Mouse (Mus musculus): ENCODE results near the gene Chrna4. TPM values are rescaled to one million over a fixed set of nuclear protein-coding genes. Genes with fewer than 3 reads are reported as not detected.

Chrna4 gene
- total RNA-seq, 2 experiments from 2014 or later: 34.8 to 36.0 TPM

DNA sequence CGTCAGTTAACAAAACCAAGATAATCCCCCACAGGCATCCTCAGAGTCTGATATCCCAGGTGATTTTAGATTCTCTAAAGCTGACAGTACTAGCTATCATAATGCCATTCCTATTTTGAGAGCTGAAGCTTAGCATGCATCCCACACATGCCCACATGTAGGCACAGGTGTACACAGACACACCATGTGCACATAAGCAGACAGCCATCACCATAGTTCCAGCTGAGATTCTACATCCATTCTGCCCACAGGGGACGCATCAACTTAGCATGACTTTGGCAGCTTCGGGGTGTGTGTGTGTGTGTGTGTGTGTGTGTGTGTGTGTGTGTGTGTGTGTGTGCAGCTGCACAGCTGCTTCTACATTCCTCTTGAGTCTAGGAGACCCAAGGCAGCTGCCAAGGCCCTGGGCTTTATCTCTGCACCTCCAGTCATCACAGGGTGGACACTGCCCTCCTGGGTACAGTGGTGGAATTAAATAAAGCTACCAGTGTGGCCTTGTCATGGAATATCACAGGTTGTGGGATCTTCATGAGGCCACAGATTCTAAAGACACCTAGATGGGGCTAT is 54.9 kb downstream of the Chrna4 start:
- intact Hi-C loops (cut with DNase I): no loop called here
- no peak for DNase-seq (ENCODE audit: extremely low spot score in 1 of 2, low spot score in 2 of 2)
- no peak overlapping the region for H3K4me3 ChIP-seq
- TF ChIP-seq CTCF (IDR thresholded peaks at IDR 0.05): no peak
- no peak overlapping the region for H3K27ac ChIP-seq

DNA sequence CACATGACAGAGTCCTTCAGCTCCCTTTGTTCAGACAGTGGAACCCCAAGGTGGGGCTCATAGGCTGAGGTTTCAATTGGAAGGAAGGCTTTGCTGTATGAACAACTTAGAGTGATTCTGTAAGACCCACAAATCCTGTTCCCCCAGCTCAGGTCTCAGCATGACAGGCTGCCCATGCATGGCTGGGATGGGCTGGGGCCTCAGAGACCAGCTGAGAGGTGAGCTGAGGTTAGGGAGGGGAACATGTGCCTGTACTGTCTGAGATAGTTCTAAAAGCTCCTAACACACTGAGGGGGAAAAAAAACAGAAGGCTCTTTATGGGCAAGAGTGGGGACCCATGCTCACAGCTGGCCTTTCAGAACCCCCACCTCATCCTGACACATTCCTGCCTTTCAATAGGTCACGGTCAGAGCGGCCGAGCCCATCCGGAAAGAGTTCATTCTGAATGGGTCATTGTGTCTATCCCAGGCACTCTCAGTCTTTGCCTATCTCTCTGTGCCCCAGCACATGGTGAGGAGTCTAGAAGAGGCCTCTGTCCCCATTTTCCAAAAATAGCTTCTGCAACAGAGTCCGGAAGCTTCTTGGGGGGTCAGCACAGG is 55.8 kb downstream of the Chrna4 start:
- intact Hi-C loops (cut with DNase I): no loop called here
- H3K27ac ChIP-seq: 0 out of 2 replicates have a peak overlapping the region, but pooled peaks have one; percentile 4
- TF ChIP-seq CTCF (IDR thresholded peaks at IDR 0.05): no peak
- no peak overlapping the region for H3K4me3 ChIP-seq
- DNase-seq (ENCODE audit: extremely low spot score in 1 of 2, low spot score in 2 of 2): no peak

DNA sequence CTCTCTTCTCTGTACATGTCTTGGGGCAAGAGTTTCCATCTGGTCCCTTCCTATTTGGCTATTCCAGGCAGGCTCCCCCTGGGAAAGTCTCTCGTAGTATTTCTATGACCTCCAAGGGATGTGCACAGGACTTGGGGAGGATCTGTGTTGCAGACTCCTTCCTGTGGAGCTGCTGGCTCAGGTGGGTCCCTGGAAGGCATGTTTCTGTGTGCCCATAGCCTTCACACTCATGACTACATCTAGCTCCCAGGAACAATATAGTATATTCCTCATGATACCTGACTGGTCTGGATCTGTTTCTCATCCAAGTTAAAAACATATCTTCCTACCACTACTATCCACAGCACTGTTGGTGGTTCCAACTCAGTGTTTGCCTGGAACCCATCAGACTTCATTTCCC is 56.3 kb downstream of the Chrna4 start:
- no peak for TF ChIP-seq CTCF (IDR thresholded peaks at IDR 0.05)
- H3K4me3 ChIP-seq: no peak overlapping the region
- H3K27ac ChIP-seq: 0 out of 2 replicates have a peak overlapping the region, but pooled peaks have one; percentile 4
- intact Hi-C loops (cut with DNase I): no loop called here
- no peak for DNase-seq (ENCODE audit: extremely low spot score in 1 of 2, low spot score in 2 of 2)

DNA sequence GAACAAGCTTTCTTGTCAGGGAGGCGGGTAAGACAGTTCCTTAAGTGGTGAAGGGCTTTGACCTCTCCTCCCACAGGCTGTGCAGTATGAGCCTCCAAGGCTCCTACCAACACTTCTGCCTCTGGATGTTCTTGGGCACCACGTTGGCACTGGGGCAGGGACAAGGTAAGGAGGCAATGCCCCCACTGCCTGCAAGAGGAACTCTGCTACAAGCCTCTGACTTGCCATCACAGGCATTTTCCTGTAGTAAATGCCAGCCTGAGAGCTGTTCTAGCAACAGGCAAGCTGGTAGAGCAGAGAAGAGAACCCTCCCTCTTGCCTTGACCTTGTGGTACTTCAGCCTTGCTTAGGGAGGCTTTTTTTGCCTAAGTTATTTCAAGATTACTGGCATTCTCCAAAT is 56.9 kb downstream of the Chrna4 start, which contains the start of gene Col20a1:
Gene Col20a1 (plus strand): TSS at position 87 of the 400 bp plus-strand sequence.
- no peak for DNase-seq (ENCODE audit: extremely low spot score in 1 of 2, low spot score in 2 of 2)
- intact Hi-C loops (cut with DNase I): no loop called here
- H3K4me3 ChIP-seq: no peak within 1 kb of the TSS
- no peak for TF ChIP-seq CTCF (IDR thresholded peaks at IDR 0.05)
- H3K27ac ChIP-seq: 0 out of 2 replicates have a peak within 1 kb of the TSS, but pooled peaks have one; percentile 4

DNA sequence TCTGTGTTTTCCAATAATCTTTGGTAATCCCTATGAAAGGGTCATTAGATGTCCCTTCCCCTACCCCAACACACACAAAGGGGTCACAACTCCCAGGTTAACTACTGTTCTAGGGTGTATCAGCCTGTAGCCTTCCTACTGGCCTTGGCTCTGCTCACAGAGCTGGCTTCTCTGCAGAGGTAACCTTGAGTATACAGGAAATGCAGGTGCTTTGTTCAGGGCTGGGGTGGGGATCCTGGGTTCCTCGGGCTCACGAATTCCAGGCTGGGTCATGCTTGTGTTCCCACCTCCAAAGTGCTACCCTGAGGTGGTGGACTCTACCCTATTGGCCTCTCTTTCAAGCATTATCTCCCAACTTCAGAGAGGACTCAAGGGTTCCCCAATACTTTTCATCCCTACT is 57.7 kb downstream of the Chrna4 start:
- H3K4me3 ChIP-seq: no peak overlapping the region
- H3K27ac ChIP-seq: no peak overlapping the region
- no peak for DNase-seq (ENCODE audit: extremely low spot score in 1 of 2, low spot score in 2 of 2)
- no peak for TF ChIP-seq CTCF (IDR thresholded peaks at IDR 0.05)
- intact Hi-C loops (cut with DNase I): no loop called here

DNA sequence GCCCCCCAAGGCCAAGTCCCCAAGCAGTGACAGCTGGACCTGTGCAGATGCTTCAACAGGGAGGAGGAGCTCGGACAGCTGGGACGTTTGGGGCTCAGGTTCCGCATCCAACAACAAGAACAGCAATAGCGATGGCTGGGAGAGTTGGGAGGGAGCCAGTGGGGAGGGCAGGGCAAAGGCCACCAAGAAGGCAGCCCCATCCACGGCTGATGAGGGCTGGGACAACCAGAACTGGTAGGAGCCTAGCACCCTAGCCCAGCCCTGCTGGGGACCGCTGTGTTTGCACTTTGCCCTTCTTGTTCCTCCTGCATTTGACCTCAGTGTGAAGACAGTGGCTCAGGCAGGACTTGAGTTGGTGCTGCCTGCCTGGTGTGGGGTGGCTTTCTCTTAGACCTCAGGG is 62.2 kb downstream of the Chrna4 start:
- Histone ChIP-seq H3K27ac (no peak overlapping the region), H3K4me3 (no peak overlapping the region)
- no peak for TF ChIP-seq CTCF (IDR thresholded peaks at IDR 0.05)
- DNase-seq (ENCODE audit: extremely low spot score in 1 of 2, low spot score in 2 of 2): no peak
- intact Hi-C loops (cut with DNase I): no loop called here

Other genes starting within 250 kb of the Chrna4 start
- 10 to 100 TPM; 50.5 to 60.8 TPM for gene Ythdf1, start 122.6 kb downstream of the Chrna4 start, total RNA-seq (2021)
- under 1 TPM in 1 of 2 experiments, not detected in 1; 0.23 TPM for gene Birc7, start 114.5 kb downstream of the Chrna4 start, total RNA-seq (2021)
- gene Nkain4, start 88.8 kb downstream of the Chrna4 start, total RNA-seq (2021): 10 to 100 TPM; 38.9 to 44.7 TPM
- 100 to 1,000 TPM; 135 to 155 TPM for gene Arfgap1, start 76.3 kb downstream of the Chrna4 start, total RNA-seq (2021)
- 1 to 10 TPM; 2.2 to 2.5 TPM for gene Col20a1, start 57.0 kb downstream of the Chrna4 start, total RNA-seq (2021)
- gene Kcnq2, start 91.8 kb upstream of the Chrna4 start, total RNA-seq (2021): 100 to 1,000 TPM; 275 to 280 TPM
- gene Eef1a2, start 113.5 kb upstream of the Chrna4 start, total RNA-seq (2021): 1,000 to 10,000 TPM; 1,380 to 1,388 TPM
- gene Ppdpf, start 143.7 kb upstream of the Chrna4 start, total RNA-seq (2021): 10 to 100 TPM; 72.8 to 77.8 TPM
- gene Ptk6, start 159.2 kb upstream of the Chrna4 start, total RNA-seq (2021): under 1 TPM in 1 of 2 experiments, not detected in 1; 0.11 TPM
- under 1 TPM; 0.25 to 0.26 TPM for gene Srms, start 169.6 kb upstream of the Chrna4 start, total RNA-seq (2021)
- gene Fndc11, start 176.5 kb upstream of the Chrna4 start, total RNA-seq (2021): not detected
- gene Helz2, start 198.5 kb upstream of the Chrna4 start, total RNA-seq (2021): 1 to 10 TPM; 2.3 to 4.3 TPM
- 10 to 100 TPM; 27.1 to 27.3 TPM for gene Gmeb2, start 244.5 kb upstream of the Chrna4 start, total RNA-seq (2021)

All from left cerebral cortex, adult 2 months (tissue).